ENCODE assay signal across 26 mouse cellular contexts in the genomic region with DNA sequence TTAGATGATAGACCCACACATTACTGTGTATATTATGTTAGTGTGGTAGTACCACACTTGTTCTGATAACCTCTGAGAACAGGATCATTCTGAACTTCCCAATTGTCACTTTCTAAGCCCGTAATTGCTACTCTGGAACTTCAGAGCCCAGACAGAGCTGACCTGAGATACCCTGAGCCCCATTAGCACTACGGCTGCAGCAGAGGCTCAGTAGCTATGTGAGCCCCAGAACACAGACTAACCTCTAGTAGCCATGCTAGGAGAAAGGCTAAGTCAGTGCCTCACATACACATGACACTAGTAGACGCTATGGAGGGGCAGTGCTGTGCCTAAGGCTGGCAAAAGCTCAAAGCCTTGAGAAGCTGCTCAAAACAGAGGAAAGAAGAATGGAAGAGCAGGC.
DNase-seq lines count a peak whose midpoint lies in the region; ATAC-seq lines count a peak whose summit lies in the region.
"Had no signal": no experiment of that assay in that cellular context is flagged by ENCODE, and none has a peak within 500 bp of the region (broad histone marks: within the 10 kb centered on the region; RNA-seq: fewer than 3 reads in every experiment).

No protein-coding gene starts in this region.

- 94% methylated on average over 3 of the region's 3 CpGs for WGBS in midbrain, embryonic 11.5 days
- 89% methylated on average over 3 of the region's 3 CpGs for WGBS in midbrain, embryonic 16.5 days
- 80% methylated on average over 3 of the region's 3 CpGs for WGBS in liver, embryonic 15.5 days (ENCODE audit: insufficient replicate concordance)

- no peaks in the 10 kb centered on the region for H3K4me1 ChIP-seq in midbrain, embryonic 11.5 days (ENCODE audit: control insufficient read depth, insufficient read depth, low read length)
- no peaks in the 10 kb centered on the region for H3K4me1 ChIP-seq in midbrain, embryonic 16.5 days (ENCODE audit: control insufficient read depth, insufficient read depth, low read length)
- H3K4me1 ChIP-seq in liver, embryonic 15.5 days (replicated peaks) = peaks cover 83% of the 10 kb centered on the region
- H3K4me1 ChIP-seq: hindbrain, embryonic 10.5 days had no signal

- intact Hi-C loops in heart, postnatal 25 days (cut with DNase I) = no loop called here

- no peak overlapping the region for H3K4me3 ChIP-seq in midbrain, embryonic 11.5 days (ENCODE audit: low read depth, low read length)
- no peak overlapping the region for H3K4me3 ChIP-seq in midbrain, embryonic 16.5 days (ENCODE audit: low read depth, low read length)
- H3K4me3 ChIP-seq in liver, embryonic 15.5 days (replicated peaks) = no peak overlapping the region
- H3K4me3 ChIP-seq: forebrain, embryonic 10.5 days; forebrain, embryonic 13.5 days; hindbrain, embryonic 10.5 days had no signal

- DNase-seq in heart, adult 11 months = peak; percentile 56
- DNase-seq in heart, postnatal 25 days (ENCODE audit: low spot score) = no peak
- peak; percentile 68 for DNase-seq in midbrain, embryonic 11.5 days (ENCODE audit: low spot score, missing footprints)
- peak; percentile 5 for DNase-seq in splenic B cell, adult 2 months (ENCODE audit: low read depth, low spot score)
- DNase-seq in T-cell, adult 2 months (ENCODE audit: low spot score) = no peak
- no peak for DNase-seq in adrenal gland, adult (ENCODE audit: inconsistent age in 2 of 2, low spot score in 1 of 2)
- DNase-seq: adrenal gland, postnatal 10 days; adrenal gland, postnatal 36 days; cerebellum, adult 18-20 months; cerebellum, adult 9-10 months; cerebellum, postnatal 14 days; gastrocnemius, postnatal 10 days; gastrocnemius, postnatal 36 days; heart, postnatal 36 days had no signal

- H3K9ac ChIP-seq in midbrain, embryonic 11.5 days (ENCODE audit: low read length) = no peak overlapping the region
- no peak overlapping the region for H3K9ac ChIP-seq in midbrain, embryonic 16.5 days (ENCODE audit: low read depth, low read length)
- H3K9ac ChIP-seq in liver, embryonic 15.5 days = no peak overlapping the region
- H3K9ac ChIP-seq: forebrain, embryonic 13.5 days; hindbrain, embryonic 14.5 days had no signal

- no peaks in the 10 kb centered on the region for H3K9me3 ChIP-seq in midbrain, embryonic 11.5 days (ENCODE audit: control insufficient read depth, low read length)
- H3K9me3 ChIP-seq in midbrain, embryonic 16.5 days (replicated peaks; ENCODE audit: control insufficient read depth, low read length, poor library complexity, severe bottlenecking) = no peaks in the 10 kb centered on the region
- no peaks in the 10 kb centered on the region for H3K9me3 ChIP-seq in liver, embryonic 15.5 days (replicated peaks)
- H3K9me3 ChIP-seq: forebrain, embryonic 10.5 days; forebrain, embryonic 13.5 days; G1E; hindbrain, embryonic 10.5 days had no signal

- H3K36me3 ChIP-seq in midbrain, embryonic 11.5 days (ENCODE audit: control insufficient read depth, insufficient read depth, low read length) = no peaks in the 10 kb centered on the region
- no peaks in the 10 kb centered on the region for H3K36me3 ChIP-seq in midbrain, embryonic 16.5 days (ENCODE audit: control insufficient read depth, insufficient read depth, low read length)
- H3K36me3 ChIP-seq in liver, embryonic 15.5 days (replicated peaks) = no peaks in the 10 kb centered on the region
- peaks cover 3% of the 10 kb centered on the region; the same call in 1 of the 2 replicates for H3K36me3 ChIP-seq in splenic B cell, adult 2 months (ENCODE audit: control insufficient read depth, insufficient read depth, low read length, poor library complexity, severe bottlenecking)
- H3K36me3 ChIP-seq: hindbrain, embryonic 10.5 days had no signal

- no peak overlapping the region for H3K4me2 ChIP-seq in midbrain, embryonic 11.5 days
- H3K4me2 ChIP-seq in midbrain, embryonic 16.5 days (ENCODE audit: low read length) = no peak overlapping the region
- no peak overlapping the region for H3K4me2 ChIP-seq in liver, embryonic 15.5 days
- H3K4me2 ChIP-seq: forebrain, embryonic 13.5 days; heart, embryonic 11.5 days; hindbrain, embryonic 14.5 days had no signal

- ATAC-seq in midbrain, embryonic 11.5 days (ENCODE audit: low FRiP score) = no peak
- ATAC-seq in midbrain, embryonic 16.5 days = no peak
- no peak for ATAC-seq in liver, embryonic 15.5 days (ENCODE audit: insufficient read depth)
- ATAC-seq: activated CD4-positive, CD25-positive, alpha-beta regulatory T cell, adult 4 months; forebrain, embryonic 13.5 days; forebrain, embryonic 16.5 days; hindbrain, postnatal 0 days had no signal

- no peaks in the 10 kb centered on the region for H3K27me3 ChIP-seq in midbrain, embryonic 11.5 days (ENCODE audit: control insufficient read depth, insufficient read depth, low read length)
- H3K27me3 ChIP-seq in midbrain, embryonic 16.5 days (ENCODE audit: control insufficient read depth, insufficient read depth, low read depth, low read length) = no peaks in the 10 kb centered on the region
- H3K27me3 ChIP-seq in liver, embryonic 15.5 days = no peaks in the 10 kb centered on the region
- no peaks in the 10 kb centered on the region for H3K27me3 ChIP-seq in splenic B cell, adult 2 months (ENCODE audit: control insufficient read depth, insufficient read depth, low read length, poor library complexity, severe bottlenecking)
- H3K27me3 ChIP-seq: CH12.LX; forebrain, embryonic 13.5 days had no signal

- H3K27ac ChIP-seq in midbrain, embryonic 11.5 days (ENCODE audit: low read depth, low read length) = no peak overlapping the region
- H3K27ac ChIP-seq in midbrain, embryonic 16.5 days (ENCODE audit: low read length) = no peak overlapping the region
- H3K27ac ChIP-seq in liver, embryonic 15.5 days (replicated peaks) = peak overlapping the region; percentile 74
- H3K27ac ChIP-seq: forebrain, embryonic 10.5 days; forebrain, embryonic 13.5 days; hindbrain, embryonic 10.5 days; hindbrain, embryonic 14.5 days; hindbrain, postnatal 0 days had no signal

Comparison
In these comparisons a context has a peak if more than half of its experiments do, and no peak if none do; other contexts are left out.
1. DNase-seq: peak in heart, adult 11 months (single experiment), midbrain, embryonic 11.5 days (single experiment) and splenic B cell, adult 2 months (single experiment); none in heart, postnatal 25 days (single experiment), T-cell, adult 2 months (single experiment) and adrenal gland, adult (0 of 2).